Mouse (Mus musculus) cerebellum, adult 18-20 months (tissue): ENCODE measurements around the gene Asxl1.
A peak's percentile ranks its signal among the peaks of the same experiment; 100 is the strongest.

ENCODE experiments used
- DNase-seq, 2 experiments: peaks; one replicate each; pipeline ENCODE4 v3.0.0; 2021

Gene Asxl1

DNA sequence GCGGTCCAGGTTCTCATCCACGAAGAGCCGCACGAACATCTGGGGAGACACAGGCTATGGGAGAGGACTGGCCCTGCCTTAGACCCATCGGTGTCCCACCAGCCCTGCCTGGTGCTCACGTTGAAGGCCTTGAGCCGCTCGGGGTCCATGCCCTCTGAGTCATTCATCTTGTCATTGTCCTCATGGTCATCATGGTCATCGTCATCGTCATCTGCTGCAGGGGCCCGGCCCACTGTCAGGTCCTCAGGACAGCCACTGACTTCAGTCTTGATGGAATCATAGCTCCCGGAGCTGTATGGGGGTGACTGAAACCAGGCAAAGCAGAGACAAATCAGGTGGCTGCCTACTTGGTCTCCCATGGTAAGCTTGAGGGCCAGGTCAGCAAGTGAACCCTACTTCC lies 72.2 kb downstream of the Asxl1 start:
- DNase-seq: no peak

DNA sequence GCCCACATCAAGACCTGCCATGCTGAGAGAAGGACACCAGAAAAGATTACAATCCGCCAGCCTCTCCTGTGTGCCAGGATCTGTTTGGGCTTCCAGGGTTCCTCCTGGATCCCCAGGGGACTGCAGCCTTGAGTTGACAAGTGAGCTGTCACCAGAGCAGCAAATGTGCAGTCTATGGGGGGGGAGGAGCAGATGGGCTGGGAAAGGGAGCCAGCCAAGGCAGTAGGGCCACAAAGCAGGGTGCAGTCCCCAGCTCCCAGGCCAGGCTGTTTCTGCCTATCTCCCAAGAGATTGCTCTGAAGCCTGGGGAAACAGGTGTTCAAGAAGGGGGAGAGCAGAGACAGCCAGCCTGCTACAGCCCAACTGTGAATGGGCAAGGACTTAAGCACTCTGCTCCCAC lies 72.8 kb downstream of the Asxl1 start:
- DNase-seq: peak in 1 of 2 experiments; percentile 21

DNA sequence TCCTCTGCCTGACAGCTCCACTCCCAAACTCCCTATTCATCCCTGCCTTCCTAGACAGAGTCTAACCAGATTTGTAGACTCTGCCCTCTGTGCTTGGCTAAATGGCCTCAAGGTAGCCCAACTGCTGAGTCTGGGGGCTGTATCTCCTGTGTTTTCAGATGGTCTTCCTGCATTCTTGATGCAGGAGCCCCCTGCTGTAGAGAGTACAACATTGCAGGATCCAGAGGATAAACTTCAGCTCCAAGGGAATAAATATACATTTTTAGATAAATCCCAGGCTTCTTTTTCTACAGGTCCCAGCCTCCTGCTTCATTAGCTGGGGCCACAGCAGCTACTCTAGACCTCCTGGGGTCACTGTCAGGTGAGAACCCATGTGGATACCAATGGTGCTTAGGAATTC lies 75.6 kb downstream of the Asxl1 start:
- no peak for DNase-seq

DNA sequence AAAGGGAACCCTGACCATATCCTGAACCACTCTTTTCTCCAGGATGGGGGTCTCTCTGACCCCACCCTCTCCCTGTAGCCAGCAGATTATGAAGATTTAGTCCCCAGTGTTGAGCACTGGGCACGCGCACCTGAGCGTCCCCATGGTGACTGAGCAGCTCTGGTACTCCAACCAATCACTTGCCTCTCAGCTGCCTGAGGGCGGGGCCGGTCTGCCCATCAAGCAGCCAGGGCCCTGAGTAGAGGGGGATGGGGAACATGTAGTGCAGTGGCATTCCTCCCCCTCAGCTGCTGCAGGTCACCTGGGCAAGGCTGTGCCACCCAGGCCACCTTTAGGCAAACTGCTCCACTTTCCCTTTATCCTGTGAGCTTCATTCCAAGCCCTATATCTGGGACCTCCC lies 76.4 kb downstream of the Asxl1 start:
- no peak for DNase-seq

DNA sequence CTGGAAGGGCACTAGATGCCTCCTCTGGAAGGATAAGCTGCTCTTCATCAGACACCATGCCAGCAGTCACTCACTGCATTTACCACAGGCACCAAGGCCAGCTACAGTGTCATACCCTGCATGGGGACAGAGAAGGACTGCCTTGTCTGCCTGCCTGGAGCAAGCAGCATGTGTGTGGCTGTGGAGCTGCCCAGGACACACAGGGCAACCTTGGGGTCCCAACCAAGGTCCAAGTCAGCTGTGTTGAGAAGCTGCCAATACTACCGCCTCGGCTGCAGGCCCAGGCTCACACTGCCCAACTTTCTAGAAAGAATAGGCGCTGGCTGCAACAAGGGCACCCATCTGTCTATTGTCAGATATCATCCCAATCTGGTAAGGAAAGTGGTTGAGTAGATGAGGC lies 77.5 kb downstream of the Asxl1 start:
- DNase-seq: no peak

DNA sequence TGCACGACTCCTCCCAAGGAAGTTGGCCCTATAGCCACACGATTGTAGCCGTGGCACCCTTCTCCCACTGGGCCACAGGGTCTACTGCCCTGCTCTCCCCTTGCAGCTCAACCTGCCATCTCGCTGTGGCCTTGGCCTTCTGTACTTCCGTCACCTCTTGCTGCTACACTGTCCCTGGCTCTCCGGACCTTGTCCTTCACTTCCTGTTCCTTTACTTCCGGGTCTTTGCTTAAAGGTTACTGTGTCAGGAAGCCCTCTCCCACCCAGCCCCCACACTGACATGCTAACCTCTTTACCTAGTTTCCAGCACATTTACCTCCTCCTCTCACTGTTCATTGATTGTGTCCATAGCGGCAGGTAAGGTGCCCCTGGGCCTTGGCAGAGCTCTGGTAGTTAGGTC lies 78.9 kb downstream of the Asxl1 start:
- no peak for DNase-seq

DNA sequence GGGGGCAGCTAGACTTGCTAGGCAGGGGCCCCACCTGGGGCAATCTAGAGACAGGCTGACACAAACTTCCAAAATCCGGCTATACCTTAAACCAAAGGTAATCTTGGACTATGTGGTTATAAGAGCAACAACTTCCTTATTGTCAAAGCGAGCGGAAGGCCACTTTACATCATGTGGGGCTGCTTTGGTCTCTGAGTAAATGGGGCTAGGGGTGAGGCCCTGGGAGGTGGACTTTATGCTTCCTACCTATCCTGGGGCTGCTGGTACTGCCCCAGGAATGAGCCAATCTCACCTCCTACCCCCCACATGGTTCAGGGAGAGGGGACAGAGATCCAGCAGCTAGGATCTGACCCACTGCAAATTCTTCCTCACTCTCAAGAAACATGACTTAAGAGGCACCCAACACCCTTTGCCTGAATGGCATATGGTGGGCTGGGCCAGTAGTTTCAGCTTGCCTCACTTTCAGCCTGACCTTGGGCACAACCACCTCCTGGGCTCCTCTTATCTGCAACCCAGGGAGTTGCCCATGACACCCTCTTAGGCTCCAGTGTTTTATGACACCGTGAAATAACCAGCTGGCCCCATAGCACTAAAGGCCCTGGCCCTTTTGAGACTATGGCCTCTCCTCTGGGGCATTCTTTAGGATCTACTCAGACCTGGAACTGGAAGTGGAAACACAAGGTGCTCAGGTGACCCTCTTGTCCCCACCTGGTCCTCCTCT lies 79.7 kb downstream of the Asxl1 start:
- DNase-seq: no peak

DNA sequence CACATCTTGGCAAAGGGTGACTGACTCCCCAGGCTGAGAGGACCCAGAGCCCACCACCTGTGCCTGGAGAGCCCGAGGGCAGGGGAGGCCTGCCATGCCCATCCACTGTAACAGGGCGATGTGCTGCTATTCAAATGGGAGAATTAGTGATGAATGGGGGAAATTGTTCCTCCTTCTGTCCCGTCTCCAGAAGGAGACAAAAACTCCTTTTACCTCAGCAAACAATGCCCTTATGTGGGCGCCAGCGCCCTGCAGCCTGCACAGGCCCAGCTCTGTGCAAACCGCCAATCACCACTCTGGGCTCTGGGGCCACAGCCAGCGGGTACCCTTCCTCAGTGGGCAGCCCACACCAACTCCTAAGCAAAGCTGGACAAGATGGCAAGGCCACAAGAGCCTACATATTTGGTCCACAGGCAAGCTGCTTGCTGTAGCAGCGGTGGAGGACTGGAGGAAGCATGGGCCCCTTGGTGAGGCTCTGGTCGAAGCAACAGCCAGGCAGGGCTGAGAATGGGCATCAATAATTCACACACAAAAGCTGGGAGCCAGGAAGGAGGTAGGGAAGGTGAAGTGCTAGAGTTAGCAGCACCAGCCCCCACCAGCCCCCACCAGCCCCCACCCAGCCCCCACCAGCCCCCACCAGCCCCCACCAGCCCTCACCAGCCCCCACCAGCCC lies 80.5 kb downstream of the Asxl1 start:
- DNase-seq: peak in 1 of 2 experiments; percentile 29

DNA sequence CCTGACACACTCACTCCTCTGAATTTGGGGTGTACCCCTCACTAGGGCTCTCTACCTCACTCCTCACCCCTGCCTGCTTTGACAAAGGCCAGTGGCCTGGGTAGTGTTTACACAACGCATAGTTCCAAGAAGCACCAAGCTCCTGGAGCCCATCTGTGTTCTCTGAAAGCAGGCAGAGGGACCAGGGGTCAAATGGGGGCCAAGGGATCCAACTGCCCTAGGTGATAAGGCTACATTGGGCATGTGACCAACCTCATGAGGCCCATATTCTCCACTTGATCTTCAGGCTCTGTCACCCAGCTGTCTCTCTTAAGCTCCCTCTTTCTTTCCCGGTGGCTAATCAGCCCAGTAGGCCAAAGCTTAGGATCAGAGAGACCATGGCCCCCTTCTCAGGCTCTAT lies 81.3 kb downstream of the Asxl1 start:
- no peak for DNase-seq

DNA sequence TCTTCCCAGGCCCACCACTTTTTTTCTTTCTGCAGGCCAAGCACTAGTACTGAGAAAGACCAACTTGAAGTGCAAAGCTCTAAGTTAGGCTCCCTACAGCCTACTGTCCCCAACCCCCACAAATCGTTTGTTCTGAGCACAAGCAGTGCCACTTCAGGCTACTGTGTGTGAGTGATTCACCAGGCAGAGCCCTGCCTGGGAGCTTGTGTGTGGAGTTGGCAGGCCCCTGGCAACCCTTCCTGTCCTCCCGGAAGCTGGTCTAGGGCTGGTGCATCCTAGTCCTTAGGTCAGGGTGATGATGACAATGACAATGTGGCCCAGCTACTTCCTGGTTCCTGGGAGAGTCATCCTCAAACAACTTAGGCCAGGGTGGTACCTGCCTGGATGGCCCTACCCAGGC lies 82.9 kb downstream of the Asxl1 start:
- no peak for DNase-seq

DNA sequence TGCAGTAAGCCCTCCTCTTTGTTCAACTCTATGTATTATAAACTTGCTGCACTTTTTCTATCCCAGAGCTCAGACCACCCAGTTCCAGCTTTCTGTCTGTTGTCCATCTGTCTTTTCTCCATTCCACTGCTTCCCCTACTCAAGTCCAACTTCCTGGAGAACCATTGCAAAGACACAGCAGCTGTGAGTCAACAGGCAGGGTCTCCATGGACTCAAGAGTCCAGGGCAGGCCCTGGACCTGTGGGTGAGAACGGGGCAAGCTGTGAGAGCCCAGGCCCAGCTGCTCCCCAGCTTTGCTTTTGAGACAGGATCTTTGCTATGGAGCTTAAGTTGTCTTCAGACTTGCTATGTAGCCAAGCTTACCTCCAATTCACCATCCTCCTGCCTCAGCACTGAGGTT lies 84.9 kb downstream of the Asxl1 start:
- no peak for DNase-seq

DNA sequence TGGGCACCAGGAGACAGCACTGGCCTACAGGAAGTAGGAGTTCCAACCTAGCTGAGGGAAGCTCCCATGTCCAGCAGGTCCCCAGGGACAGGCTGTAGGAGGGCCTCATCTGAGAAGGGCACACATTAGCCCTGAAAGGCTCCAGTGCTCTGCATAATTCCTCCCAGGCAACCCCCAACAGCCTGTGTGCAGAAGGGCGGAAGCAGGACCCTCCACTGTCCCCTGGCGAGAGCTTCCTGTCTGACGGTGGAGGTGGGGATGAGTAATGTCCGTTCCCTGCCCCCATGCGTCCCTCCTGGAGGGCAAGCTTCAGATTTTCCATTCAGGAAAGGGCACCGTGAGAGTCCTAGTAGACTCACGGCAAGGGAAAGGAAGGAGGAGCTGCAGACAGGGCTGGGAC lies 86.9 kb downstream of the Asxl1 start:
- no peak for DNase-seq

DNA sequence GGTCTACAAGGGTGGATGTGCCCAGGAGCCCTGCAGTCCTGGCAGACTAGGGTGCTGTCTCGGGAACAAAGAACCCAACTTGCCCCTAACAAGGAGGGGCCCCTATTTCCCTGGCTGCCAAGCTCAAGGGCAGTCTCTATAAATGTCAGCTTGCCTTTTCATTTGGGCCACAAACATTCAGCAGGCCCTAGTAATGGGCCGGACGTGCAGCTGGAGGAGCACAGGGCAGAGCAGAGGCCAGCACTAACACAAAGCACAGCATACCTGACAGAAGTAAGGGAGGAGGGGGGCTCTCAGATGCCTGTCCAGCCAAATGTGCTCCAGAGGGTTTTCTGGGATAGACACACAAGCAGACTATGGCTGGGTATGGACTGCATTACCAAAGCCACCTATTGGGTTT lies 88.2 kb downstream of the Asxl1 start:
- DNase-seq: no peak

DNA sequence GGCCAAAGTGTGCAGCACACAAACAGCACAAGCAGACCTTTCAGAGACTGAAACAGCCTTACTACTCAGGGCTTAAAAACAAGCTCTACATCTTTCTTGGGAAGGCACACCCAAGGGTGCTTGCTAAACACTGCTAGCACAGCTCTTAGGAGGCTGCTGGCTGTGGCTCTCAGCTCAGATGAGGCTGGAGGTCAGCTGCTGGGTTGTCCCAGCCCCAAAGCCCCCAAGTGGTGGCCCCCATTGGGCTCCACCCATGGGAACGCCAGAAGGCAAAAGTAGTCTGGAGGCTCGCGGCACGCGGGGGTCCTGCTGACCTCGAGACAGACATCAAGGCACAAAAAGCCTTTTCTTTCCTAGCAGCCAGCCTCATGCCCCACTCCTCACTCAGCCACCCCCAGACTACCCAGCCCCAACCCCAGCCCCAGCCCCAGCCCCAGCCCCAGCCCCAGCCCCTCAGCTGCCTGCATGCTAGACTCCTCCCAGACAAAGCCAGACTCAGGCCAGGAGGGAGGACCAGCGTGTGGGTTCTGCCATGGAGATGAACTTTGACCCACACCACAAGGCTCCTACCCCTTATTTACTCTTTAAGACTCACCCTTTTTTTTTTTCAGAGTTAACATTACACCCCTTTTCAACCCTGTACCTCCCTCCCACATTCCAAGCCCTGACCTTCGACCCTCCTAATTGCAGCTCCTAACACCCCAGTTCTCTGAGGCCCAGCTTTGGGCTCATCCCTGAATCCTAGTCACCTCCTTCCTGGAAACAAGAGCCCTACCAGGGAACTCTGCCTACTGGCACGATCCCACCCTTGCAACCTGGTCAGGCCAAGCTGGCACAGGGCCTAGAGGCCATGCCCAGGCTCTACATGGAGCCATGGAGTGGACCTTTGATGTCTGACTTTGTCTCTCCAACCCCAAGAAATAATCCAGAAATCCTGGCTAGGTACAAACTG lies 89.5 kb downstream of the Asxl1 start:
- peak; percentile 70 to 74 for DNase-seq

DNA sequence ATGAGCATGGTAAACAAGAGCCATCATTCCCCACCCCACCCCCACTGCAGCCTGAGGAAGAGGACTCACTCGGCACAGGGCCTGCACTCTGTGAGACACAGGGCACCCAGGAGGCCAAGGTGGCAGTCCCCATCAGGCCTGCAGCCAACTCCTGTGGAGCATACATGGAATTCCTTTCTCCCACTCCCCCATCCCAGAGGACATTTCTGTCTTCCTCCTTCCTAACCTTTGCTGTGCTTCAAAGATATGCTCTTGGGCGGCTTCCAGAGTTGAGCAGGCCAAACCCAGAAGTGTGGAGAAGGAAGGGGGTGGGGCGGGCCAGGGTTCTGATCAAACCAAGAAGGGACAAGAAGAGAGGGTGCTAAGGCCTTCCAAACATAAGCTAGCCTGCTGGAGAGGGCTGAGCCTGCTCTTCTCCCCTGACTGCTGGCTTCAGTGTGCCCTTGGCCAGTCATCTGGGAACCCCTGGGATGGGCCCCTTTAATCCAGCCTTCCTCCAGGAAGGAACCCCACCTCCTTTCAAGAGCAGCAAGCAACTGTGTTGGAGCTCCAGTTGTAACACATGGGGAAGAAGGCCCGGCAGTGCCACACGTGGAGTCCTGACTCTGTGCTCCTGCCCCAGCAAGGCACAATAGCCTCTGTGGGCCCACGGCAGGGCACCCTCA lies 91.1 kb downstream of the Asxl1 start:
- DNase-seq: peak in 1 of 2 experiments; percentile 22

DNA sequence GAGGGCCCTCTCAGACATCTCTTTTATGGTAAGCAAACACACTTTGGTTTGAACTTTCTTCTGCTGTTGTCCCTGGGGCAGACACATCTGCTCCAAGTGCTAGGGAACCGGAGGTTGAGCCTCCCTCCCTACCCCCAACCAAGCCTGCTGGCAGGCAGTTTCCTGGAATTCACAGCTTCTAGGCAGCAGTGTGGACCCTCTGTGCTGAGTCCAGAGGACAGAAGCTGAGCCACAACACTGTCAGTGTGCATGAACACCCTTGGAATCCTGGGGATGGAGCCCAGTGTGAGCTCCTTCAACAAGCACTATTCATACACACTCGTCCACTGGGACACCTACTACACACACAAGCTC lies 91.7 kb downstream of the Asxl1 start:
- no peak for DNase-seq

DNA sequence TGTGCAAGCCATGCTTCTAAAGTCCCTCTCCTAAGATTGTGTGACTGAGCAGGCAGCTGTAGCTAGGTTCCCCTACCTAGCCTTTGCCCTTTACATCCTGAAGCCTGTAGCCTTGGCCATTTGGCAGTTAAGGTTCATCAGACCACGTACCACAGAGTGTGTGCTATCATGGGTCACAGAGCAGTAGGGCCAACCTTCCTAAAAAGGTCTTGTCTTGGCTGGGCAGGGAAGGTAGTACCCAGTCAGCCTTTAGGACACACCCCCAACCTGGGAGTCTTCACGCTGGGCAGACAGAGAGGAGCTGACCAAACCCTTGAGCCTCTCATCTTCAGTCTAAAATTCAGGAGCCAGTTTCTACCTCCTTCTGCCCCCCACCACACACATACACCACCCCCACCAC lies 95.1 kb downstream of the Asxl1 start:
- no peak for DNase-seq

DNA sequence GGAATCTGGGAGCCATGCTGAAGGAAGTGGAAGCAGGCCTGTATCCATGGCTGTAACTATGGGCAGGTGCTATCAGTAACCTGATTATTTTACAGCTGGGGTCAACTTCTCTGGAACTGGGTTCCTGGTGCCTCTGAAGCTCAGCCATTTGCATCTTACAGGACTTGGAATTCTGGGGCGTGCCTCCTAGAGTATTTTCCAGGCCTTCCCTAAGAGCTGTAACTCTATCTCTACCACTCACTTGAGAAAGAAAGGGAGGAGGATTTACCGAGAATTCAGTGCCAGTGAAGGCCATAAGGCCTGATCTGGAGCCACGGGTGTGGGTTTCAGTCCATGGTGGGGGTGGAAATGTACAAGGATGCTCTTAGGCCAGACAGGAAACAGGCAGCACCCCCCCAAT lies 95.6 kb downstream of the Asxl1 start:
- no peak for DNase-seq

DNA sequence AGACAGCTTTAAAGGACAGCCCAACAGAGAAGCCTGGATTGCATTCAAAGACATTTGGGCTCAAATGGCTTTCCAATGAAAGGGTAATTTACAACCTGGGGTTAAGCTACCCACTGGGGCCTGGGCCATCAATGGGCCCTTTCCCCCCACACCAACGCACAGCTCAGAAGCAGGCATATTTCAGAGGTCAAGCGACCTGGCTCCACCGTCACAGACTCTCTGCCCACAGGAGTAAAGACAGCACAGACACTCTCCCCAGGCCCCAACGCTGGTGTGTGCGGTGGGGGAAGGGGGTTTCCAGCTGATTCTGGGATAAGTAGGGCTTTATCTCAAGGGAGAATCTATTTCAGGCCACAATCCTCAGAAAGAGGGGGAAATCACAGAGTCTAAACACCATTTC lies 97.1 kb downstream of the Asxl1 start:
- no peak for DNase-seq

DNA sequence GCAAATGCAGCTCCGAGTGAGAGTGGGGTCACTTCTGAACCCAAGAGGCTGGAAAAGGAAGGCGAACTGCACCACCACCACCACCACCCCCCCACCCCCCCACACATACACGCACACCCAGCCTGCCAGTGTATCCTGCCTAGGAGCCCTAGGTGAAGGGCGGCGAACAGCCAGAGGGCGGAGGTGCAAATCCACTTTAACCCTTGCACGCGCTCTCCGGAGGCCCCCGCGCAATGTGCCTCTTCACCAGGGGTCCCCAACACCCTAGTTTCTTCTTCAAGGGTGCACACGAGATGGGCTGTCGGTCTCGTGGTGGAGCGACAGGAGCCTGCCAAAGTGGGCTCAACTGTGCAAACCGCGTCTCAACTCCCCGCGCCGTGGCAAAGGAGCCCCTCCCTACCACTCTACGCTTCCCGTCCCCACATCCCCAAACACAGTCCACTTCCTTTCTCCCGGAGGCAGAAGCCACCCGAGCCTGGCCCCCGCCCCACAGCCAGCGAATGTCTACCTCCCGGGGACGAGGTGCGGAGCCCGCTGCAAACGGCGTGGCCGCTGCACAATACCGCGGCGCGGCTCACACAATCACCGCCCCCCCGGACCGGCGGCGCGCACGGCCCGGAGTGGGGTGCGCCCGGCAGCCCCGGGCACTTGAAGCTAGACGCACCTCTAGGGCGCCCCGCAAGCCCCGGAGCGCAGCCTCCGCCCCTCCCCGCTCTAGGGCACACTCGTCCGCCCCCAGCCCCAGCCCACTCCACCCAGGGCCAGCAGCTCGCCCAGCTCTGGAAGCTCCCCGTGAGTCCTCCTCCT lies 98.0 kb downstream of the Asxl1 start:
- peak in 1 of 2 experiments; percentile 35 for DNase-seq

DNA sequence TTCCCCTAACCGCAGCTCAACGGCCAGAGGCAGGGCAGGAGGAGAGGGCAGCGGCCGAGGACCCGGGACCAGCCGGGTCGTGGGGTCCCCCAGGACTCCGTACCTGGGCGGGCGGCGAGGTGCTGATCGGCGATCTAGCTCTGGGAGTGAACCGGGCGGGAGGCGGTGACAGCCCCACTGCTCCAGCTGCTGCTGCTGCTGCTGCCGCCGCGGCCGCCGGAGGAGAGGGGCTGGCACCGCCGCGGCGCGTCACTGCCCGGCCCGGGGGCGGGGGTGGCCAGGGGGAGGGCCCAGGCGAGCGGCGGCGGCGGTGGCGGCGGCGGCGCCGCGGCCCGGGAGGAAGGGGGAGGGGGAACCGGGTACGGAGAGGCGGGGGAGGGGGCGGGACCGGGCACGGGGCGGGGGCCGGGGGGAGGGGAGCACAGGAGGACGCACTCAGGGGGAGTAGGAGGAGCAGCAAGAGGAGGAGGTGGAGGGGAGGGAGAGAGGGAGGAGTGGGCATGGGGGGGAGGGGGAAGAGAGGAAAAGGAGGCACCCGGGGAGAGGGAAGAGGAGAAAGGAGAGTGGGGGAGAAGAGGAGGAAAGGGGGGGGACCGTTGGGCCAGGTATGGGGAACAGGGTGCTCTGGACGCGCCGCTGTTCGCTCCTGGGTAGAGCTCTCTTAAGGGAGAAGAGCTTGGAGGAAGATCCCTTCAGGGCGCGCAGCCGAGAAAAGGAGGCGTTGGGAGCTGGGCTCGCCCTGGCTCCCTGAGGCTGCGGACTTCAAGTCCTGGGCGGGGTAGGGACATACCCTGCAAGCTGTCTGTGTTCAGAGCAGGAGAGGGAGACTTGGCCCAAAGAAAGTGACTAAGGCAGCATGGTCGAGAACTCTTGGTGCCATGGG lies 98.9 kb downstream of the Asxl1 start:
- DNase-seq: peak; percentile 44 to 49
